Mouse (Mus musculus) CD4-positive, CD25-positive, alpha-beta regulatory T cell, adult 2 months (primary cell): ENCODE measurements at regions not wholly inside any gene's neighbourhood (a gene's known extent, or its start where the extent isn't known, plus 50 kb on each side); places are given as distances from the start of the nearest gene placed in this dataset.
"Not testable (repeated sequence)": the region's sequence is repeated elsewhere in the genome, so short reads cannot be mapped to it uniquely, and the experiment has no call there.

Experiments
- DNase-seq: peaks from one replicate; pipeline ENCODE4 v3.0.0-alpha.2; 2012; ENCODE audit warnings: low read depth, low spot score

- DNase-seq = no peak
Measured at GRCm38 (mm10) chr4:93579343-93579742, 244.0 kb upstream of the Tusc1 start.

GRCm38 (mm10) chr4:93567487-93568259 lies 232.4 kb upstream of the Tusc1 start:
- DNase-seq = no peak

- no peak for DNase-seq
Measured at GRCm38 (mm10) chr4:93555787-93556760, 220.8 kb upstream of the Tusc1 start.

GRCm38 (mm10) chr4:93555181-93555580 lies 219.9 kb upstream of the Tusc1 start:
- not testable (repeated sequence) for DNase-seq

GRCm38 (mm10) chr4:93552489-93553160 lies 217.3 kb upstream of the Tusc1 start:
- no peak for DNase-seq

- no peak for DNase-seq
Measured at GRCm38 (mm10) chr4:93551086-93551485, 215.8 kb upstream of the Tusc1 start.

- DNase-seq = no peak
Measured at GRCm38 (mm10) chr4:93540588-93540987, 205.3 kb upstream of the Tusc1 start.

- no peak for DNase-seq
Measured at GRCm38 (mm10) chr4:93527382-93527781, 192.1 kb upstream of the Tusc1 start.

- peak; percentile 1 for DNase-seq
Measured at GRCm38 (mm10) chr4:93520454-93521100, 185.3 kb upstream of the Tusc1 start.

GRCm38 (mm10) chr4:93518925-93519324 lies 183.6 kb upstream of the Tusc1 start:
- DNase-seq = no peak

GRCm38 (mm10) chr4:93510771-93511170 lies 175.5 kb upstream of the Tusc1 start:
- DNase-seq = no peak

GRCm38 (mm10) chr4:93496871-93497270 lies 161.6 kb upstream of the Tusc1 start:
- DNase-seq = no peak

- DNase-seq = no peak
Measured at GRCm38 (mm10) chr4:93494319-93494718, 159.0 kb upstream of the Tusc1 start.

GRCm38 (mm10) chr4:93493905-93494304 lies 158.6 kb upstream of the Tusc1 start:
- DNase-seq = no peak

- DNase-seq = no peak
Measured at GRCm38 (mm10) chr4:93493326-93493725, 158.0 kb upstream of the Tusc1 start.

GRCm38 (mm10) chr4:93488570-93488969 lies 153.3 kb upstream of the Tusc1 start:
- DNase-seq = no peak

GRCm38 (mm10) chr4:93486455-93486854 lies 151.1 kb upstream of the Tusc1 start:
- DNase-seq = no peak

GRCm38 (mm10) chr4:93481247-93481646 lies 145.9 kb upstream of the Tusc1 start:
- DNase-seq = no peak

- no peak for DNase-seq
Measured at GRCm38 (mm10) chr4:93477189-93477767, 142.0 kb upstream of the Tusc1 start.

- no peak for DNase-seq
Measured at GRCm38 (mm10) chr4:93467998-93468397, 132.7 kb upstream of the Tusc1 start.

GRCm38 (mm10) chr4:93467424-93467823 lies 132.1 kb upstream of the Tusc1 start:
- no peak for DNase-seq
